Mouse (Mus musculus): Measurements from ENCODE around the gene Dhx37.
"Not testable (repeated sequence)": the region's sequence is repeated elsewhere in the genome, so short reads cannot be mapped to it uniquely, and the experiment has no call there.

Gene Dhx37

GRCm38 (mm10) chr5:125448631-125449030 is 14.7 kb upstream of the Dhx37 start:
- no peak for DNase-seq (ENCODE audit: inconsistent ontology term)

GRCm38 (mm10) chr5:125448026-125448425 is 14.1 kb upstream of the Dhx37 start:
- DNase-seq (ENCODE audit: inconsistent ontology term), result no peak

- DNase-seq (ENCODE audit: inconsistent ontology term), result no peak
Observed at GRCm38 (mm10) chr5:125446344-125446743, 12.4 kb upstream of the Dhx37 start.

- DNase-seq (ENCODE audit: inconsistent ontology term), result no peak
Observed at GRCm38 (mm10) chr5:125444554-125444953, 10.6 kb upstream of the Dhx37 start.

DNA sequence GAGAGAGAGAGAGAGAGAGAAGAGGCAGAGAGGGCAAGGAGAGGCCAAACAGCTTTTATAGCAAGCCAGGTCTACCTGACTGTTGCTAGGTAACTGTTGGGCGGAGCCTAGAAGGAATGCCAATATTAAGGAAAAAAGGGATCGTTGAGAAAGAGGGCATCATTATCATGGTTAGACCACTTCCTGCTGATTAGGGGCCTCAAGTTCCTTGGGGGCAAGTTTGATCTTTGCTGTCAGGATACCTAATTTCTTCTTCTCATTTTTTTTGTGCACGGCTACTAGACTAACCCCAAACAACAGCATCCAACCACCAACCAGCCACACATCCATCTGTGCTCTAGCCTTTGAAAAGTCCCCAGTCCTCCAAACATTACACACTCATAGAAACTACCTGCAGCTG is 10.0 kb upstream of the Dhx37 start:
- DNase-seq (ENCODE audit: inconsistent ontology term), result no peak

- no peak for DNase-seq (ENCODE audit: inconsistent ontology term)
Observed at GRCm38 (mm10) chr5:125443335-125443734, 9.4 kb upstream of the Dhx37 start.

GRCm38 (mm10) chr5:125442136-125442995 is 8.4 kb upstream of the Dhx37 start:
- DNase-seq (ENCODE audit: inconsistent ontology term), result no peak

- DNase-seq (ENCODE audit: inconsistent ontology term), result peak; percentile 85
Observed at GRCm38 (mm10) chr5:125441234-125442114, 7.6 kb upstream of the Dhx37 start, which contains the start of gene Bri3bp. TSS of gene Bri3bp (plus strand) at chr5:125441568.

DNA sequence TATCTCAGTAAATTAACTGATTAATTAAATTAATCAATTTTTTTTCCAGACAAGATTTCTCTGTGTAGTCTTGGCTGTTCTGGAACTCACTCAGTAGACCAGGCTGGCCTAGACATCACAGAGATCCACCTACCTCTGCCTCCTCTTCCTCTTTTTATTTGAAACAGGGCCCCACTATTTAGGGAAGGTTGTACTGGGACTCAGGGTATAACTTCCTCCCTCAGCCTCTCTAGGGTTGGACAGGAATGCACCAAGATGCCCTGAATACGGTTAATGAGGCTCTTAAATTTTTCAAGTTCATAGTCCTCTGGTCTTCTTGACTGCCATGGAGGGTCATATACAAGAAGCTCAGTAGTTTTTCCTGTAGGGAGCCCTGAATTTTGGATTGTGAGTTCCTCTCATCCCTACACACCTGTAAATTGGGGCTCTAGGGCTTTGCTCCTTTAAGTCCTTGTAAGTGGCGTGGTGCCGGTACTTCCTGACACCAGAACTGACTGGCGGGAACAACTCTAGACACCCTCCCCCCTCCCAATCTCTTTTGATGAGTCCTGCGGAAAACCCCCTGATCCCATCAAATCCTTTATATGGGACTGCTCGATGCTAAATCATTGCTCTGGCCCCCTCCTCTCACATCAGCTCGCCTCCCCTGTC is 6.8 kb upstream of the Dhx37 start:
- no peak for DNase-seq (ENCODE audit: inconsistent ontology term)

DNA sequence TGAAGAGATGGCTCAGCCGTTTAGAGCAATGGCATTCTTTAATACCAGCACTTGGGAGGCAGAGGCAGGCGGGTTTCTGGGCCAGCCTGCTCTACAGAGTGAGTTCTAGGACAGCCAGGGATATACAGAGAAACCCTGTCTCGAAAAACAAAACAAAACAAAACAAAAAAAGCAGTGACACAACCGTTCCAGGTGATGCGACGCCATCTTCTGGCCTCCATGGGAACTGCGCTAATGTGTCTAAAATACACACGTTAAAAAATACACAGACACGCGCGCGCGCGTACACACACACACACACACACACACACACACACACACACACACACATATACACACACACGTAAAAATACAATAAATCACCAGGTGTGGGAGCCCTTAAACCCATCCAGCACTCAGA is 426 bp upstream of the Dhx37 start:
- not testable (repeated sequence) for DNase-seq (ENCODE audit: inconsistent ontology term)

DNA sequence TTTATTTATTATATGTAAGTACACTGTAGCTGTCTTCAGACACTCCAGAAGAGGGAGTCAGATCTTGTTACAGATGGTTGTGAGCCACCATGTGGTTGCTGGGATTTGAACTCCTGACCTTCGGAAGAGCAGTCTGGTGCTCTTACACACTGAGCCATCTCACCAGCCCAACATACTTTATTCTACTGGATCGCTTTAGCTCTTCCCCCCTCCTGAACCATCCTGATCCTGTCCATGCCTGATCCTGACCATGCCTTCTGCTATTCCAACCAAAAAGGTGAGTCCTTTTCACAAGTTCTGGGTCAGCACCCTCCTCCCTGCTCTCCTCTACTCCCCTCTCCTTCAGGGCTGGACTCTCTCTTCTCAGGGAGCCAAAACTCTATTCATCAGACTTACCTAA is 1.6 kb downstream of the Dhx37 start:
- not testable (repeated sequence) for DNase-seq (ENCODE audit: inconsistent ontology term)

- peak; percentile 30 for DNase-seq (ENCODE audit: inconsistent ontology term)
Observed at GRCm38 (mm10) chr5:125426343-125426742, 7.6 kb downstream of the Dhx37 start.

DNA sequence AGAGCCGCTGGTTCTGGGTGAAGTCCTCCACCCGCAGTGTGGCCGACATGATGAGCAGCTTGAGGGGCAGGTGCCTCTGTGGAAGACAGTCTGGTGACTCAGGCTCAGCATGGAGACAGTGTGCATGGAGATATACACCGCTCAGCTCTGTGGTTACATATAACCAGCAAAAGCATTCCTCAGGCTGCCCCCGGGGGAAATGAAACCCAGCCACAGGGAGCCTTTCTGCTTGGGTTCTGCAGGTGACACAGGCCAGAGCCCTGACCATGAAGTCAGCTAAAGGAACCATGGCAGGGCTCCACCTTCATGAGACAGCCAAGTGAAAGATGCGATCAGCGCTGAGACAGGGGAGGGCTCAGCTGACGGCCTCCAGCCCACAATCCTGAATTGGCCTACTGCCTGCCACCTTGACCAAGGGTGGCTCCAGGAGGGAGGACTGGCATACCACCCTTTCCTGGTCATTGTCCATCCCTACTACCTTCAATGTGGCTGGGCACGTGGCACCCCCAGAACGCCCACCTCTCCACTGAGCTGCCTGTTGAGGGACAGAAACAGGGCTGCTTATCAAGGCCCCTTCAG is 8.1 kb downstream of the Dhx37 start:
- no peak for DNase-seq (ENCODE audit: inconsistent ontology term)

DNA sequence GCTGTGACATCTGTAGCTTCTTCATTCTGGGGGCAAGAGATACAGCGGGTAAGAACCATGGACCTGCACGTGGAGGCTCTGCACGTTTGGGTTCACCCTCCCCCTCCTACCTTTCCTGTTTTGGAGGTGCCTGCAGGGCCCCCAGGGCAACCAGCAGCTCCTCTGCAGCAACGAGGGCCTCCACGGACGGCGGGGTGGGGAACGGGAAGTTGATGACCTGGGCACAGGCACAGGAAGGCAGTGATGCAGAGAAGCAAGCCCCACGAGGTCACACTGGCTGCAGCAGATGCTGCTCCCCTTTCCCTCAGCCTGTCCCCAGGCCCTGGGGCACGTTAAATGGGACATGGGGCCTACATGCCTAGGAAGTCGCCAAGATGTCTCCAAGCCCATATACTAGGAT is 14.8 kb downstream of the Dhx37 start:
- no peak for DNase-seq (ENCODE audit: inconsistent ontology term)

DNA sequence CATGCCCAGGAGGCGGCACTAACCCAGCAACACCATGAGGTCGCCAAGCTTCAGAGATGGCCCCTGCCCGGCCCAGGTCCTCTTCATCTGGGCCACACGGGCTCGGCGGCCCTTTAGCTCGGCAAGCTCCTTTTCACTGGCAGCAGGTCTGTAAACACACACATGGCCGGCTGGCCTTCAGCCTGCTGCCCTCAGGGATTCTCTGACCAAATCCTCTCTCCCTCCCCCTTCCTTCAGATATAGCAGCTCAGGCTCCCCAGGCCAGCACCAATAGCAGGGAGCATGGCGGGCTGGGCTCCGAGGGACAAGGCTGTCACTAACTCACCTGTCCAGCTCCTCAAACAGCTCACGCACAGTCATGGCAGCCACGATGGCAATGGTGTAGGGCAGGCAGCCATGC is 15.3 kb downstream of the Dhx37 start:
- no peak for DNase-seq (ENCODE audit: inconsistent ontology term)

GRCm38 (mm10) chr5:125416183-125416582 is 17.7 kb downstream of the Dhx37 start:
- no peak for DNase-seq (ENCODE audit: inconsistent ontology term)

DNA sequence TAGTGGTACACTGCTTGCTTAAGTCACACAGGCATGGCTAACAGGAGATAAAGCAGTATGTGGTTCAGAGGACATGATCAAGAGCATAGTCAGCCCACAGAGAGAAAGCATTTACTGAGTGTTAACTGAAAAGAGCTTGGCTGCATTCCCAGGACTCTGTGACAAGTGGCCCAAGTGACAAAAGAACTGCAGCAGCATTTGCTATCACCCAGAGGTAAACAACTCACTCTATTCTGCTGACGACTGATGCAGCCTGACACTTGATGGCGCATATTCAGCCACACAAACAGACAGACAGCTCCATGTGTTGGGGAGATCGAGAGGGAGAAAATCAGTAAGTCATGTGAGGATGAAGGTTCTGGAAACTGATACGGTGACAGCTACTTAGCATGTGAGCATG is 20.2 kb downstream of the Dhx37 start:
- DNase-seq (ENCODE audit: inconsistent ontology term), result no peak

- not testable (repeated sequence) for DNase-seq (ENCODE audit: inconsistent ontology term)
Observed at GRCm38 (mm10) chr5:125412536-125412935, 21.4 kb downstream of the Dhx37 start.

GRCm38 (mm10) chr5:125411972-125412530 is 21.9 kb downstream of the Dhx37 start:
- DNase-seq (ENCODE audit: inconsistent ontology term), result peak; percentile 35

DNA sequence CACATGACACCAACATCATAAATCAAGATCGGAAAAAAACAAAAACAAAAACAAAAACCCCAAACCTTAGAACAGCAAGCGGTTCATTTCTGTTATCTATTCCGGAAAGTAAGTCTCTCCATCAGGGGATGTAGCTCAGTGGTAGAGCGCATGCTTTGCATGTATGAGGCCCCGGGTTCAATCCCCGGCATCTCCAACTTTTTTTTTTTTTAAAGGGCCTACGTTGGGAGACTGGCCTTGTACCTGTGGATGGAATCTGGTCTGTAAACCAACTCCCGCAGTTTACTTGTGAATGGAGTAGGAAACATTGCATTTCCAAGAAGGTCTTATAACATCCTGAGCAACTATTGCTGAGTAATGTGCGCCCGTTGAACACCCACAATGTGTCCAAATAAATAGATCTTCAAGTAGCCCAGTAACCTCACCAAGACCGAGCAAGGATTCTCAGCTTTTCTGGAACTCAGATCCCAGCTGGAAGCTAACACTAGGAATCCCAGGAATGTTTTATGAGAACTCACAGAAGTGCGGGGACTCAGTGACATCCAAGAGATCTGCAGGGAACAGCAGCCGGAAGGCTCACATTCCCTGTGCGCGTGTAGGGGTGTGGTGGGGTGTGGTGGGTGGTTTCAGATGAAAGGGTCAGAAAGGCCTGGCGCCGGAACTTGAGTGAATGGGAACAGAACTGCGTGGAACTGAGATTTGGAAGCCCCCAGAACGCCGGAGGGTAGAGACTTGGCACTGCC is 24.4 kb downstream of the Dhx37 start:
- DNase-seq (ENCODE audit: inconsistent ontology term), result peak; percentile 77

DNA sequence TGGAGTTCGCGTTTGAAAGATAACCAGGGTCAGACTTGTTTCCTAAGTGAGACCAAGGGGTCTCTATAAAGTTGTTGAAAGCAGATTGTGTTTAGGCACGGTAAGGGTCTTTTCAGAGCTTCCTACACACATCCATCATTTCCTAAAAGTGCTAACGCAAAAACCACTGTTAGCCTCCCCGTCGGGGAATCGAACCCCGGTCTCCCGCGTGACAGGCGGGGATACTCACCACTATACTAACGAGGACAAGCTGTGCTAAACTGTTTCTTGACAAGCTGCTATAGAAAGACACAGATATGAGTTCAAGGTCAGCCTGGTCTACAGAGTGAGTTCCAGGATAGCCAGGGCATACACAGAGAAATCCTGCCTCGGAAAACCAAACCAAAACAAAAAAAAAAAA is 25.1 kb downstream of the Dhx37 start:
- DNase-seq (ENCODE audit: inconsistent ontology term), result peak; percentile 94
